Mouse (Mus musculus) adrenal gland, postnatal 4 days (tissue): ENCODE data around the gene Pced1a. TPM values are rescaled to one million over a fixed set of nuclear protein-coding genes. Genes with fewer than 3 reads are reported as not detected.
A peak's percentile ranks its signal among the peaks of the same experiment; 100 is the strongest.

Experiments
- DNase-seq, 2 experiments: peaks; one replicate each; pipeline ENCODE4 v3.0.0; 2021 to 2022; ENCODE audit warnings: low spot score in 2 of 2, mixed read lengths in 2 of 2
- total RNA-seq, 2 experiments: library from RNA; stranded (reverse); gene quantifications; 2 replicates each; pipeline ENCODE4 v1.2.3; 2021

The Pced1a gene
- total RNA-seq, 2 experiments from 2014 or later: 15.7 to 16.8 TPM

- DNase-seq: no peak
Observed at GRCm38 (mm10) chr2:130438861-130439260, 14.4 kb upstream of the Pced1a start.

GRCm38 (mm10) chr2:130436769-130437168 lies 12.3 kb upstream of the Pced1a start:
- no peak for DNase-seq

GRCm38 (mm10) chr2:130433152-130433551 lies 8.7 kb upstream of the Pced1a start:
- DNase-seq: no peak

GRCm38 (mm10) chr2:130432157-130432556 lies 7.7 kb upstream of the Pced1a start:
- DNase-seq: no peak

- no peak for DNase-seq
Observed at GRCm38 (mm10) chr2:130430484-130430883, 6.0 kb upstream of the Pced1a start.

GRCm38 (mm10) chr2:130429851-130430250 lies 5.3 kb upstream of the Pced1a start:
- DNase-seq: no peak

- no peak for DNase-seq
Observed at GRCm38 (mm10) chr2:130425112-130425511, 611 bp upstream of the Pced1a start.

GRCm38 (mm10) chr2:130423397-130424125 lies 940 bp downstream of the Pced1a start:
- DNase-seq: peak; percentile 43 to 65

- DNase-seq: no peak
Observed at GRCm38 (mm10) chr2:130421781-130422620, 2.5 kb downstream of the Pced1a start.

GRCm38 (mm10) chr2:130414094-130414856 lies 10.2 kb downstream of the Pced1a start:
- no peak for DNase-seq

- no peak for DNase-seq
Observed at GRCm38 (mm10) chr2:130412775-130413174, 11.7 kb downstream of the Pced1a start.

GRCm38 (mm10) chr2:130411558-130412495 lies 12.7 kb downstream of the Pced1a start:
- peak; percentile 67 to 77 for DNase-seq

GRCm38 (mm10) chr2:130408194-130408593 lies 16.3 kb downstream of the Pced1a start:
- DNase-seq: no peak

- DNase-seq: no peak
Observed at GRCm38 (mm10) chr2:130406178-130406577, 18.3 kb downstream of the Pced1a start, which contains the start of gene Tmem239. Gene Tmem239 (plus strand): TSS chr2:130406478.

GRCm38 (mm10) chr2:130404939-130405338 lies 19.6 kb downstream of the Pced1a start, which contains the start of the genes Gm28372 and 1700020A23Rik:
Gene Gm28372 (plus strand): TSS chr2:130405239.
Gene 1700020A23Rik (plus strand): TSS chr2:130405259.
- DNase-seq: no peak

- DNase-seq: no peak
Observed at GRCm38 (mm10) chr2:130401891-130402290, 22.6 kb downstream of the Pced1a start.

- no peak for DNase-seq
Observed at GRCm38 (mm10) chr2:130400046-130400445, 24.5 kb downstream of the Pced1a start.

GRCm38 (mm10) chr2:130398091-130398490 lies 26.4 kb downstream of the Pced1a start:
- no peak for DNase-seq

- no peak for DNase-seq
Observed at GRCm38 (mm10) chr2:130397186-130397985, 27.1 kb downstream of the Pced1a start, which contains the start of gene Cpxm1. Gene Cpxm1 (minus strand): TSS chr2:130397574.
